Mouse (Mus musculus) gonadal fat pad, adult 2 months (tissue): ENCODE measurements around the gene Tekt1. TPM values are rescaled to one million over a fixed set of nuclear protein-coding genes. Genes with fewer than 3 reads are reported as not detected.

Experiments
- DNase-seq: peaks from one replicate; pipeline ENCODE4 v3.0.0-alpha.2; 2012; ENCODE audit warnings: low read depth
- polyA plus RNA-seq: library from polyadenylated mRNA; depleted of rRNA; stranded (reverse); fragments of >200 nt; gene quantifications from 2 replicates; pipeline ENCODE4 v1.2.3, GENCODE M21; 2012; rRNA removed

The Tekt1 gene
- 1.6 and 2.2 TPM in 2 replicates for polyA plus RNA-seq

- no peak for DNase-seq
Measured at GRCm38 (mm10) chr11:72362347-72362741, at the start of gene Tekt1. TSS of gene Tekt1 (minus strand) at chr11:72362442.

GRCm38 (mm10) chr11:72411945-72412344, 49.7 kb upstream of the Tekt1 start:
- no peak for DNase-seq

GRCm38 (mm10) chr11:72411093-72411921, 49.1 kb upstream of the Tekt1 start, which contains the start of gene Smtnl2:
TSS of gene Smtnl2 (minus strand) at chr11:72411713.
- DNase-seq = no peak

- no peak for DNase-seq
Measured at GRCm38 (mm10) chr11:72410521-72411092, 48.4 kb upstream of the Tekt1 start.

- DNase-seq = no peak
Measured at GRCm38 (mm10) chr11:72409649-72410385, 47.6 kb upstream of the Tekt1 start.

GRCm38 (mm10) chr11:72408451-72409170, 46.4 kb upstream of the Tekt1 start:
- DNase-seq = no peak

GRCm38 (mm10) chr11:72407574-72407973, 45.3 kb upstream of the Tekt1 start:
- no peak for DNase-seq

GRCm38 (mm10) chr11:72407081-72407480, 44.8 kb upstream of the Tekt1 start:
- DNase-seq = no peak

- DNase-seq = no peak
Measured at GRCm38 (mm10) chr11:72406079-72406675, 43.9 kb upstream of the Tekt1 start.

GRCm38 (mm10) chr11:72405532-72405931, 43.3 kb upstream of the Tekt1 start:
- DNase-seq = no peak

- DNase-seq = no peak
Measured at GRCm38 (mm10) chr11:72402969-72403368, 40.7 kb upstream of the Tekt1 start.

GRCm38 (mm10) chr11:72402017-72402416, 39.8 kb upstream of the Tekt1 start:
- no peak for DNase-seq

- DNase-seq = no peak
Measured at GRCm38 (mm10) chr11:72401068-72401467, 38.8 kb upstream of the Tekt1 start.

GRCm38 (mm10) chr11:72397811-72398525, 35.7 kb upstream of the Tekt1 start:
- DNase-seq = no peak

- no peak for DNase-seq
Measured at GRCm38 (mm10) chr11:72397072-72397471, 34.8 kb upstream of the Tekt1 start.

GRCm38 (mm10) chr11:72396621-72397020, 34.4 kb upstream of the Tekt1 start:
- DNase-seq = no peak

- DNase-seq = no peak
Measured at GRCm38 (mm10) chr11:72395652-72396051, 33.4 kb upstream of the Tekt1 start.

- DNase-seq = no peak
Measured at GRCm38 (mm10) chr11:72394694-72395093, 32.5 kb upstream of the Tekt1 start.

GRCm38 (mm10) chr11:72393669-72394068, 31.4 kb upstream of the Tekt1 start:
- no peak for DNase-seq

- no peak for DNase-seq
Measured at GRCm38 (mm10) chr11:72393243-72393642, 31.0 kb upstream of the Tekt1 start.

GRCm38 (mm10) chr11:72391181-72391580, 28.9 kb upstream of the Tekt1 start:
- no peak for DNase-seq
